Mouse (Mus musculus) kidney, embryonic 14.5 days (tissue): Measurements from ENCODE around the gene Epm2aip1. TPM values are rescaled to one million over a fixed set of nuclear protein-coding genes. Genes with fewer than 3 reads are reported as not detected.

Experiments
- ATAC-seq: fragments of 200-750 bp; cut with Nextera tagmentation; 2 replicates; pipeline ENCODE4 v1.8.0; 2017; ENCODE audit warnings: moderate number of reproducible peaks, mild to moderate bottlenecking, moderate TSS enrichment, moderate library complexity; ENCODE audit not compliant: low FRiP score, low TSS enrichment
- H3K27ac ChIP-seq: fragments of 300-500 bp; sonication (generic); 2 replicates; pipeline ENCODE4 v1.5.1; 2014; ENCODE audit warnings: low read depth, mild to moderate bottlenecking, low read length, moderate library complexity, mixed read lengths
- H3K27me3 ChIP-seq: fragments of 300-500 bp; sonication (generic); 2 replicates; pipeline ENCODE4 v1.6.1; 2014; ENCODE audit warnings: mild to moderate bottlenecking, low read length; ENCODE audit not compliant: control insufficient read depth, insufficient read depth
- H3K36me3 ChIP-seq: fragments of 300-500 bp; sonication (generic); 2 replicates; pipeline ENCODE4 v1.6.1; 2014; ENCODE audit warnings: low read length, mixed read lengths; ENCODE audit not compliant: control insufficient read depth, insufficient read depth
- H3K4me1 ChIP-seq: fragments of 300-500 bp; sonication (generic); 2 replicates; pipeline ENCODE4 v1.6.1; 2014; ENCODE audit warnings: low read length, mixed read lengths; ENCODE audit not compliant: control insufficient read depth, insufficient read depth
- H3K4me2 ChIP-seq: fragments of 300-500 bp; sonication (generic); replicated peaks from 2 replicates; pipeline ENCODE4 v1.6.1; 2014; ENCODE audit warnings: low read depth, mild to moderate bottlenecking, low read length
- H3K4me3 ChIP-seq: fragments of 300-500 bp; sonication (generic); 2 replicates; pipeline ENCODE4 v1.5.1; 2014; ENCODE audit warnings: mild to moderate bottlenecking, low read length
- H3K9ac ChIP-seq: fragments of 300-500 bp; sonication (generic); 2 replicates; pipeline ENCODE4 v1.6.1; 2014; ENCODE audit warnings: low read depth, mild to moderate bottlenecking, low read length, moderate library complexity
- H3K9me3 ChIP-seq: fragments of 300-500 bp; sonication (generic); 2 replicates; pipeline ENCODE4 v1.6.1; 2016; ENCODE audit warnings: low read length; ENCODE audit not compliant: control insufficient read depth
- WGBS: fragments of 180-500 bp; shearing (Covaris S2); extraction: QIAGEN DNeasy Blood & Tissue Kit; methylation state at CpG from one replicate; pipeline ENCODE4 v1.1.7; 2014; 5-methylcytosine and 5-hydroxymethylcytosine counted together
- polyA plus RNA-seq: library from polyadenylated mRNA; unstranded; fragments of >200 nt; fragmentation: Nextera tagmentation; extraction: Ambion mirVana; gene quantifications from 2 replicates; pipeline ENCODE4 v1.2.1, GENCODE M21; 2014

Epm2aip1 gene
- polyA plus RNA-seq: 21.6 and 36.5 TPM in 2 replicates

DNA sequence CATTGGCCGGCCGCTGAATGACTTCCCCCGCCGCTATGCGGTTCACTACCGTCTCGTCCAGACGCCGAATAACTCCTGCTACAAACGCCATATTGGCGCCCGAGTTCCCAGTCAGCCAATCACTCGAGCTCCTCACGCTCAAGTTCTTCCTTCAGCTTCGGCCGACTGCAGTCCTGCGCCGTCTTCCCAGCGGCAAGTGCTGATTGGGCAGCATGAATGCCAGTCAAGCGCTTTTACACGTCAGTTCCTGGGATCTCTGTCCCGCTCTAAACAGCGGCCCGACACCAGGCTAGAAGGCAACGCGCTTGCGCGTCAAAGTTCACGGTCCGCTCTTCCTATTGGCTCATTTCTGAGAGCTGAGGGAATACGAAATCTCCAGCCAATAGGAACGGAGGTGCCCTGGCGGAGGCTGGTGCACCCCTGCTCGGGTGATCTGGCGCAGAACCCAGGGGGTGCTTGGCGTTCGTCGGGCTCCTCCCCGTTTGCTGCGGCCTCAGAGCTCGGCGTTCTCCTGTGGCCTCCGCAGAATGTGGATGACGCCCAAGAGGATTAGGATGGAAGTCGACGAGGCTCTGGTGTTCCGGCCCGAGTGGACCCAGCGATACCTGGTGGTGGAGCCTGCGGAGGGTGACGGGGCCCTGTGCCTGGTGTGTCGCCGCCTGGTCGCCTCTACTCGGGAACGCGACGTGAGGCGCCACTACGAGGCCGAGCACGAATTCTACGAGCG lies at the start of gene Epm2aip1, which contains the start of gene Mlh1:
Gene Epm2aip1 (plus strand): TSS at position 496 of the 727 bp plus-strand sequence.
Gene Mlh1 (minus strand): TSS at position 358 of the 727 bp plus-strand sequence.
- WGBS: 2% methylated on average over 64 of the region's 64 CpGs
- H3K4me1 ChIP-seq: peaks cover 30% of the 10 kb centered on the region
- peak within 1 kb of the TSS; percentile 70 for H3K4me2 ChIP-seq
- peak within 1 kb of the TSS; percentile 87 for H3K9ac ChIP-seq
- no peaks in the 10 kb centered on the region for H3K27me3 ChIP-seq
- H3K27ac ChIP-seq: peak within 1 kb of the TSS; percentile 95
- H3K9me3 ChIP-seq: no peaks in the 10 kb centered on the region
- H3K4me3 ChIP-seq: peak within 1 kb of the TSS; percentile 87
- peaks cover 25% of the 10 kb centered on the region; the same call in 1 of the 2 replicates for H3K36me3 ChIP-seq
- ATAC-seq: peak; percentile 99

GRCm38 (mm10) chr9:111223406-111223805 lies 48.3 kb upstream of the Epm2aip1 start:
- no peak for ATAC-seq
- H3K36me3 ChIP-seq: peaks cover 54% of the 10 kb centered on the region
- WGBS: 97% methylated on average over 5 of the region's 5 CpGs

GRCm38 (mm10) chr9:111228446-111228845 lies 43.3 kb upstream of the Epm2aip1 start:
- Histone ChIP-seq H3K9ac (no peak overlapping the region), H3K4me2 (no peak overlapping the region), H3K4me3 (no peak overlapping the region), H3K36me3 (peaks cover 69% of the 10 kb centered on the region), H3K27ac (no peak overlapping the region), H3K9me3 (no peaks in the 10 kb centered on the region), H3K27me3 (no peaks in the 10 kb centered on the region), H3K4me1 (no peaks in the 10 kb centered on the region)
- ATAC-seq: no peak
- 79% methylated on average over 5 of the region's 5 CpGs for WGBS

More at GRCm38 (mm10) chr9:111223406-111223805, 48.3 kb upstream of the Epm2aip1 start:
- Histone ChIP-seq H3K4me2 (no peak overlapping the region), H3K9me3 (no peaks in the 10 kb centered on the region), H3K27me3 (no peaks in the 10 kb centered on the region), H3K4me1 (no peaks in the 10 kb centered on the region), H3K4me3 (no peak overlapping the region), H3K27ac (no peak overlapping the region), H3K9ac (no peak overlapping the region)

GRCm38 (mm10) chr9:111234701-111235100 lies 37.0 kb upstream of the Epm2aip1 start:
- Histone ChIP-seq H3K9me3 (no peaks in the 10 kb centered on the region), H3K27me3 (no peaks in the 10 kb centered on the region), H3K9ac (no peak overlapping the region), H3K36me3 (peaks cover 73% of the 10 kb centered on the region), H3K4me3 (no peak overlapping the region), H3K4me1 (no peaks in the 10 kb centered on the region), H3K4me2 (no peak overlapping the region), H3K27ac (no peak overlapping the region)
- no peak for ATAC-seq
- 91% methylated on average over 9 of the region's 9 CpGs for WGBS

DNA sequence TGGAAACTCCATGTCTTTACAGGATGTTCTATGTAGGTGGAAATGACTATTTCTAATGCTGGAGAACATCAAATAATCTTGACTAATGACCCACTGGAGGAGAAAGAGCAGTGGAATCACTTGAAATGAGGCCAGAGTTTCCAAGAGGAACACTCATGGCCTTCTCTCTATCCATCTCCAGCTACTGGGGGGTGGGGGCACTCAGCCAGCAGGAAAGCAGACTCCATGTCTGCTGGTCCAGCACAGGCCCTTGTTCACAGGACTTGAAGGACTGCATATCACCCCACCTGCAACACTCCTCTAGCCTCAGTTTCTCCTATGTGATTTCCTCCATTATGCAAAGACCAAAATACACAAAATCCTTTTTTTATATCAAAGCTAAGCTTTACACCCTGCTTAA lies 34.0 kb upstream of the Epm2aip1 start:
- Histone ChIP-seq H3K36me3 (peaks cover 78% of the 10 kb centered on the region), H3K9me3 (no peaks in the 10 kb centered on the region), H3K4me3 (no peak overlapping the region), H3K27ac (no peak overlapping the region), H3K4me1 (no peaks in the 10 kb centered on the region), H3K4me2 (no peak overlapping the region), H3K9ac (no peak overlapping the region), H3K27me3 (no peaks in the 10 kb centered on the region)
- no peak for ATAC-seq

DNA sequence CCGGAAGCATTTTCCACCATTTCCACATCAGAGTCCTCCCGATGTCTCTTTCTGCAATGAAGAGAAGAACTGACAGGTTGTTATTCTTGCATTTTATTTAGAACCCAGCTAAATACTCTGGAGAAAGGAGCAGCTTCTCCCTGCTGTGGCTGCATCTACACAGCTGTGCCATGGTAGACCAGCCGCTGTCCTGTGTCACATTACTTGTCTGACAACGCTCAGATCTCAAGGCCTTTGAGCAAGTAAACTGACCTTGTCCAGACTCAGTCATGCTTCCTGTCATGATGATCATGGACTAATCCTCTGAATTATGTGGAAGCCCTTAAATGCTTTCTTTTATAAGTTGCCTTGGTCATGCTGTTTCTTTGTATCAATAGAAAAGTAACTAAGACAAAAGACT lies 31.9 kb upstream of the Epm2aip1 start:
- Histone ChIP-seq H3K27ac (no peak overlapping the region), H3K4me2 (no peak overlapping the region), H3K4me3 (no peak overlapping the region), H3K9ac (no peak overlapping the region), H3K27me3 (no peaks in the 10 kb centered on the region), H3K36me3 (peaks cover 78% of the 10 kb centered on the region), H3K4me1 (no peaks in the 10 kb centered on the region), H3K9me3 (no peaks in the 10 kb centered on the region)
- ATAC-seq: no peak
- 85% methylated on average over 4 of the region's 4 CpGs for WGBS

- Histone ChIP-seq H3K9me3 (no peaks in the 10 kb centered on the region), H3K4me3 (no peak overlapping the region), H3K4me2 (no peak overlapping the region), H3K27ac (no peak overlapping the region), H3K9ac (no peak overlapping the region), H3K27me3 (no peaks in the 10 kb centered on the region), H3K36me3 (peaks cover 63% of the 10 kb centered on the region), H3K4me1 (no peaks in the 10 kb centered on the region)
- 92% methylated on average over 6 of the region's 6 CpGs for WGBS
- no peak for ATAC-seq
Measured at GRCm38 (mm10) chr9:111243384-111243783, 28.3 kb upstream of the Epm2aip1 start.

- H3K27me3 ChIP-seq: no peaks in the 10 kb centered on the region
- peaks cover 58% of the 10 kb centered on the region for H3K36me3 ChIP-seq
- no peak overlapping the region for H3K9ac ChIP-seq
- H3K27ac ChIP-seq: no peak overlapping the region
- WGBS: 84% methylated on average over 6 of the region's 6 CpGs
- no peaks in the 10 kb centered on the region for H3K4me1 ChIP-seq
- no peak overlapping the region for H3K4me2 ChIP-seq
- H3K9me3 ChIP-seq: no peaks in the 10 kb centered on the region
- no peak overlapping the region for H3K4me3 ChIP-seq
- no peak for ATAC-seq
Measured at GRCm38 (mm10) chr9:111245546-111245945, 26.2 kb upstream of the Epm2aip1 start.

DNA sequence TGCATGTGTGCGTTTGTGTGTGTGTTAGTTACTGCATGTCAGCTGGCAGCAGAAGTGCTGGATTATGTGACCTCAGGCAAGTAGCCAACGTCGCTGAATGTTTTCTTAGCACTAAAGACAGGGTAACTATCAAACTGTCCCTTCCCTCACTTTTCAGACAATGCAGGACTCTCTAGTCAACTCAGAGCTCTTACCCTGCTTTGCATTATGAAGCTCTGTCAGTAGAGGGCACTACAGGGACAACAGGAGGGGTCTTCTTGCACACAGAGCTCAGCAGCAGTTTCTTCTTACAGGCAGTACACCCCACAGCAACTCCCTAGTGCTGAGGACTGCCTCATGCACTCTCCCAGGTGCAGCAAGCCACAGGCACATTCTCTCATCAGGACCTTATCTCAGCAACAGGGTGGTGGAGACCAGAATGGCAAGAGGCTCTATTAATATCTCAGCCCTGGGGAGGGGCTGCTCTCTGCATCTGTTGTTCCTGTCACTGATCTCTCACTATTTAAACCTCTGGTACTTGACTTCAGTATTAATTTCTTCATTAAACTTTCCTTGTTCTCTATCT lies 24.0 kb upstream of the Epm2aip1 start:
- H3K4me3 ChIP-seq: no peak overlapping the region
- no peaks in the 10 kb centered on the region for H3K9me3 ChIP-seq
- no peak overlapping the region for H3K27ac ChIP-seq
- no peaks in the 10 kb centered on the region for H3K4me1 ChIP-seq
- H3K36me3 ChIP-seq: peaks cover 66% of the 10 kb centered on the region
- no peak for ATAC-seq
- WGBS: 77% methylated on average over 3 of the region's 3 CpGs
- H3K9ac ChIP-seq: no peak overlapping the region
- H3K4me2 ChIP-seq: no peak overlapping the region
- no peaks in the 10 kb centered on the region for H3K27me3 ChIP-seq
